Mouse (Mus musculus): Measurements from ENCODE around the gene Ksr2. TPM values are rescaled to one million over a fixed set of nuclear protein-coding genes. Genes with fewer than 3 reads are reported as not detected.
A peak's percentile ranks its signal among the peaks of the same experiment; 100 is the strongest.

Gene Ksr2
- polyA plus RNA-seq, 1 experiment from 2014 or later = 0.36 TPM

- Histone ChIP-seq H3K27me3 (ENCODE audit: insufficient read depth, low read length) (no peaks in the 10 kb centered on the region), H3K9me3 (ENCODE audit: low read depth, low read length) (no peaks in the 10 kb centered on the region), H3K27ac (ENCODE audit: low read depth) (no peak overlapping the region), H3K4me2 (0 out of 2 replicates have a peak overlapping the region, but pooled peaks have one; percentile 10), H3K9ac (peak overlapping the region; percentile 13; the same call in 1 of the 2 replicates), H3K36me3 (ENCODE audit: insufficient read depth) (no peaks in the 10 kb centered on the region), H3K4me3 (ENCODE audit: low read depth, low read length) (no peak overlapping the region), H3K4me1 (ENCODE audit: insufficient read depth) (no peaks in the 10 kb centered on the region)
- ATAC-seq (ENCODE audit: insufficient read depth) (peak; percentile 54; the same call in 1 of the 2 replicates), DNase-seq (peak; percentile 35)
- WGBS = 22% methylated on average over 31 of the region's 31 CpGs
- TF ChIP-seq CTCF (IDR thresholded peaks at IDR 0.05; ENCODE audit: low read depth) = no peak
Measured at GRCm38 (mm10) chr5:117492933-117493863, 79.4 kb downstream of the Ksr2 start.

- Histone ChIP-seq H3K36me3 (ENCODE audit: insufficient read depth) (no peaks in the 10 kb centered on the region), H3K4me3 (ENCODE audit: low read depth, low read length) (no peak overlapping the region), H3K9ac (no peak overlapping the region), H3K4me1 (ENCODE audit: insufficient read depth) (no peaks in the 10 kb centered on the region), H3K9me3 (ENCODE audit: low read depth, low read length) (no peaks in the 10 kb centered on the region), H3K27ac (ENCODE audit: low read depth) (no peak overlapping the region), H3K4me2 (no peak overlapping the region), H3K27me3 (ENCODE audit: insufficient read depth, low read length) (no peaks in the 10 kb centered on the region)
- 22% methylated on average over 7 of the region's 7 CpGs for WGBS
- peak; percentile 89 for TF ChIP-seq CTCF (IDR thresholded peaks at IDR 0.05; ENCODE audit: low read depth)
- DNase-seq (peak; percentile 80), ATAC-seq (ENCODE audit: insufficient read depth) (peak; percentile 38; the same call in 1 of the 2 replicates)
Measured at GRCm38 (mm10) chr5:117493947-117494346, 80.1 kb downstream of the Ksr2 start.

- DNase-seq = peak; percentile 53
- no peak overlapping the region for H3K4me3 ChIP-seq (ENCODE audit: low read depth, low read length)
- H3K9me3 ChIP-seq (ENCODE audit: low read depth, low read length) = no peaks in the 10 kb centered on the region
- H3K4me2 ChIP-seq = no peak overlapping the region
- H3K9ac ChIP-seq = no peak overlapping the region
- no peaks in the 10 kb centered on the region for H3K36me3 ChIP-seq (ENCODE audit: insufficient read depth)
- no peaks in the 10 kb centered on the region for H3K4me1 ChIP-seq (ENCODE audit: insufficient read depth)
- H3K27ac ChIP-seq (ENCODE audit: low read depth) = no peak overlapping the region
- no peak for ATAC-seq (ENCODE audit: insufficient read depth)
- TF ChIP-seq CTCF (IDR thresholded peaks at IDR 0.05; ENCODE audit: low read depth) = peak; percentile 73
- WGBS = 58% methylated on average over 21 of the region's 21 CpGs
- no peaks in the 10 kb centered on the region for H3K27me3 ChIP-seq (ENCODE audit: insufficient read depth, low read length)
Measured at GRCm38 (mm10) chr5:117497084-117497483, 83.3 kb downstream of the Ksr2 start.

GRCm38 (mm10) chr5:117502611-117503010 is 88.8 kb downstream of the Ksr2 start:
- H3K27ac ChIP-seq (ENCODE audit: low read depth) = no peak overlapping the region
- ATAC-seq (ENCODE audit: insufficient read depth) = no peak
- no peak overlapping the region for H3K4me3 ChIP-seq (ENCODE audit: low read depth, low read length)
- no peak overlapping the region for H3K9ac ChIP-seq
- DNase-seq = no peak
- TF ChIP-seq CTCF (IDR thresholded peaks at IDR 0.05; ENCODE audit: low read depth) = peak; percentile 68
- WGBS = 82% methylated on average over 5 of the region's 5 CpGs
- no peaks in the 10 kb centered on the region for H3K36me3 ChIP-seq (ENCODE audit: insufficient read depth)
- no peaks in the 10 kb centered on the region for H3K4me1 ChIP-seq (ENCODE audit: insufficient read depth)
- H3K27me3 ChIP-seq (ENCODE audit: insufficient read depth, low read length) = no peaks in the 10 kb centered on the region
- no peaks in the 10 kb centered on the region for H3K9me3 ChIP-seq (ENCODE audit: low read depth, low read length)
- no peak overlapping the region for H3K4me2 ChIP-seq

GRCm38 (mm10) chr5:117504431-117504830 is 90.6 kb downstream of the Ksr2 start:
- Histone ChIP-seq H3K4me2 (no peak overlapping the region), H3K27me3 (ENCODE audit: insufficient read depth, low read length) (no peaks in the 10 kb centered on the region), H3K9ac (no peak overlapping the region), H3K27ac (ENCODE audit: low read depth) (no peak overlapping the region), H3K4me1 (ENCODE audit: insufficient read depth) (no peaks in the 10 kb centered on the region), H3K36me3 (ENCODE audit: insufficient read depth) (no peaks in the 10 kb centered on the region), H3K4me3 (ENCODE audit: low read depth, low read length) (no peak overlapping the region), H3K9me3 (ENCODE audit: low read depth, low read length) (no peaks in the 10 kb centered on the region)
- ATAC-seq (ENCODE audit: insufficient read depth) (no peak), DNase-seq (peak; percentile 34)
- peak; percentile 52 for TF ChIP-seq CTCF (IDR thresholded peaks at IDR 0.05; ENCODE audit: low read depth)
- WGBS = 79% methylated on average over 5 of the region's 5 CpGs

- no peak overlapping the region for H3K9ac ChIP-seq
- ATAC-seq (ENCODE audit: insufficient read depth) (no peak), DNase-seq (peak; percentile 76)
- H3K4me3 ChIP-seq (ENCODE audit: low read depth, low read length) = no peak overlapping the region
- 60% methylated on average over 10 of the region's 10 CpGs for WGBS
- H3K27me3 ChIP-seq (ENCODE audit: insufficient read depth, low read length) = no peaks in the 10 kb centered on the region
- no peak overlapping the region for H3K27ac ChIP-seq (ENCODE audit: low read depth)
- H3K4me2 ChIP-seq = no peak overlapping the region
- H3K36me3 ChIP-seq (ENCODE audit: insufficient read depth) = no peaks in the 10 kb centered on the region
- H3K9me3 ChIP-seq (ENCODE audit: low read depth, low read length) = no peaks in the 10 kb centered on the region
- no peaks in the 10 kb centered on the region for H3K4me1 ChIP-seq (ENCODE audit: insufficient read depth)
- peak; percentile 99 for TF ChIP-seq CTCF (IDR thresholded peaks at IDR 0.05; ENCODE audit: low read depth)
Measured at GRCm38 (mm10) chr5:117505204-117505603, 91.4 kb downstream of the Ksr2 start.

GRCm38 (mm10) chr5:117505769-117506168 is 92.0 kb downstream of the Ksr2 start:
- 70% methylated on average over 7 of the region's 7 CpGs for WGBS
- ATAC-seq (ENCODE audit: insufficient read depth) = no peak

More at GRCm38 (mm10) chr5:117505769-117506168, 92.0 kb downstream of the Ksr2 start:
- Histone ChIP-seq H3K4me1 (ENCODE audit: insufficient read depth) (no peaks in the 10 kb centered on the region), H3K9ac (no peak overlapping the region), H3K9me3 (ENCODE audit: low read depth, low read length) (no peaks in the 10 kb centered on the region), H3K27ac (ENCODE audit: low read depth) (no peak overlapping the region), H3K4me3 (ENCODE audit: low read depth, low read length) (no peak overlapping the region), H3K36me3 (ENCODE audit: insufficient read depth) (no peaks in the 10 kb centered on the region), H3K27me3 (ENCODE audit: insufficient read depth, low read length) (no peaks in the 10 kb centered on the region), H3K4me2 (no peak overlapping the region)
- no peak for DNase-seq
- no peak for TF ChIP-seq CTCF (IDR thresholded peaks at IDR 0.05; ENCODE audit: low read depth)
